ENCODE assay signal across 17 mouse cellular contexts in the genomic region with DNA sequence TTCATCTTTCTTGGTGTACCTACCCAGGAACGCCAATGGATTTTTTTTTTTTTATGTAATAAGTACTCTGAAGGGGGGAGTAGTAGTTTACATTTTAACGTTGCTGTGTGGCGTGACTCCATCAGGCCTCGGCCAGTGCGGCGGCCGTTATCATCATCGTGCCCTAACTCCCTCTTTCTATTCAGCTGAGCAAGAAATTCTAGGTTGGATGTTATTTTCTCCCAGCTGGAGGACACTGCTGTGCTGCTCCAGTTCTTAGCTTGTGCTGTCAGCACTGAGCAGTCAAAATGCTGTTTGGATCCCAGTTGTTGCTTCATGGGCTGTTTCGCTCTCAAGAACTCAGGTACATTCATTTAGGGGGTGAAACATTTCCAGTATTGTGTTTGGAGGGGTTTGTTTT. TPM values are rescaled to one million over a fixed set of nuclear protein-coding genes. Genes with fewer than 3 reads are reported as not detected.
"Had no signal": no experiment of that assay in that cellular context is flagged by ENCODE, and none has a peak within 500 bp of the region (broad histone marks: within the 10 kb centered on the region; RNA-seq: fewer than 3 reads in every experiment).

No protein-coding gene starts in this region.

- H3K4me1 ChIP-seq: neural tube, embryonic 12.5 days; neural tube, embryonic 13.5 days; stomach, embryonic 15.5 days had no signal

- H3K27ac ChIP-seq: neural tube, embryonic 12.5 days; neural tube, embryonic 13.5 days; neural tube, embryonic 15.5 days; stomach, embryonic 15.5 days; stomach, postnatal 0 days had no signal

- H3K4me3 ChIP-seq: neural tube, embryonic 12.5 days; neural tube, embryonic 13.5 days; neural tube, embryonic 15.5 days; stomach, embryonic 15.5 days had no signal

- DNase-seq: retina, postnatal 1 day; right cerebral cortex, adult 18-20 months; right cerebral cortex, postnatal 25 days; right cerebral cortex, postnatal 4 days; spleen, adult 18-20 months; thymus, adult 18-20 months; thymus, adult 2 months; thymus, postnatal 14 days; thymus, postnatal 25 days; thymus, postnatal 36 days; thymus, postnatal 4 days had no signal

RNA-seq across cellular contexts. Expression of a gene that starts 4.3 kb away (rescaled TPM):
- polyA plus RNA-seq: neural tube, embryonic 12.5 days; neural tube, embryonic 13.5 days; neural tube, embryonic 14.5 days had no signal
